Mouse (Mus musculus): ENCODE measurements around the gene Filip1l.

Gene Filip1l

GRCm38 (mm10) chr16:57349689-57350088 lies 3.2 kb upstream of the Filip1l start:
- in situ Hi-C loops (cut with MboI; ENCODE audit: unreplicated experiment in 2 of 2), result no loop called here

GRCm38 (mm10) chr16:57353166-57353721 lies 351 bp downstream of the Filip1l start:
- in situ Hi-C loops (cut with MboI; ENCODE audit: unreplicated experiment in 2 of 2), result no loop called here

GRCm38 (mm10) chr16:57353932-57354331 lies 1.0 kb downstream of the Filip1l start:
- in situ Hi-C loops (cut with MboI; ENCODE audit: unreplicated experiment in 2 of 2), result no loop called here

DNA sequence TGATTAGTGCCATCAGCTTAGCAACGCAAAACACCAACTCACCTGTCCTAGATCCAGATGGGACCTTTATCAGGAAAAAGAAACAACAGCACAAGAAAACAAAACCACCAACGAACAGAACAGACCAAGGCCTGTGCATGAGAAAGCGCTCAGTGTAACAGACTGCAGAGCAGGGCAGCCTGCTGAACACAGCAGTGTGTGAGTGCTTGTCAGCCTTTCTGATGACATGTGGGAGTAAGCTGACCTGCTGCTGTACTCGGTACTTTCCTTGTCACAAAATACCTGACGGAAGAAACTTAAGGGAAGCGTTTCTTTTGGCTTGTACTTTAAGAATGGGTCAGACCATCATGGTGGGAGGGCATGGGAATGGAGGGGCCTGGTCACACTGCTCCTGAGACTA lies 3.6 kb downstream of the Filip1l start:
- in situ Hi-C loops (cut with MboI; ENCODE audit: unreplicated experiment in 2 of 2), result no loop called here

GRCm38 (mm10) chr16:57357011-57357410 lies 4.1 kb downstream of the Filip1l start:
- in situ Hi-C loops (cut with MboI; ENCODE audit: unreplicated experiment in 2 of 2), result no loop called here

GRCm38 (mm10) chr16:57359251-57359650 lies 6.4 kb downstream of the Filip1l start:
- in situ Hi-C loops (cut with MboI; ENCODE audit: unreplicated experiment in 2 of 2), result no loop called here

DNA sequence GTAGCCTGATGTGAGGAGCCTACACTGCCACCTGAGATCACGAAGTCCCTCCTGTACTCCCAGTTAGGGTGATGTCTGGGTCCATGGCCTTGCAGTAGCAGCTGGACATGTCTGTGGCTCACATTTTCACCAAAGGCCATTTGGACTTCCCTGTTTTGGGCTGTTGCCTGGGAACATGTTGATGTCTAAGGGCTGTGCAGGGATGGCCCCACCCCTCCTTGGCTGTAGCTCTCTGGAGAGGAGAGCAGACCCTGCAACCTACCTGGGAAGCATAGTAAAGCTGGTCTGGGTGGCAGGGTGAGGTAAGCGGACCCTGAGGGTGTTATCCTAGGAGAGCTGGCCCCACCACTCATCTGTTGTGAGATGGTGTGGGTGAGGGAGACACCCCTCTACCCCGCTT lies 7.9 kb downstream of the Filip1l start:
- in situ Hi-C loops (cut with MboI; ENCODE audit: unreplicated experiment in 2 of 2), result no loop called here

GRCm38 (mm10) chr16:57362679-57363401 lies 9.9 kb downstream of the Filip1l start:
- in situ Hi-C loops (cut with MboI; ENCODE audit: unreplicated experiment in 2 of 2), result no loop called here

- in situ Hi-C loops (cut with MboI; ENCODE audit: unreplicated experiment in 2 of 2), result no loop called here
Observed at GRCm38 (mm10) chr16:57364498-57364897, 11.6 kb downstream of the Filip1l start.

GRCm38 (mm10) chr16:57366141-57366540 lies 13.2 kb downstream of the Filip1l start:
- in situ Hi-C loops (cut with MboI; ENCODE audit: unreplicated experiment in 2 of 2), result no loop called here

- in situ Hi-C loops (cut with MboI; ENCODE audit: unreplicated experiment in 2 of 2), result no loop called here
Observed at GRCm38 (mm10) chr16:57366941-57367694, 14.2 kb downstream of the Filip1l start.

DNA sequence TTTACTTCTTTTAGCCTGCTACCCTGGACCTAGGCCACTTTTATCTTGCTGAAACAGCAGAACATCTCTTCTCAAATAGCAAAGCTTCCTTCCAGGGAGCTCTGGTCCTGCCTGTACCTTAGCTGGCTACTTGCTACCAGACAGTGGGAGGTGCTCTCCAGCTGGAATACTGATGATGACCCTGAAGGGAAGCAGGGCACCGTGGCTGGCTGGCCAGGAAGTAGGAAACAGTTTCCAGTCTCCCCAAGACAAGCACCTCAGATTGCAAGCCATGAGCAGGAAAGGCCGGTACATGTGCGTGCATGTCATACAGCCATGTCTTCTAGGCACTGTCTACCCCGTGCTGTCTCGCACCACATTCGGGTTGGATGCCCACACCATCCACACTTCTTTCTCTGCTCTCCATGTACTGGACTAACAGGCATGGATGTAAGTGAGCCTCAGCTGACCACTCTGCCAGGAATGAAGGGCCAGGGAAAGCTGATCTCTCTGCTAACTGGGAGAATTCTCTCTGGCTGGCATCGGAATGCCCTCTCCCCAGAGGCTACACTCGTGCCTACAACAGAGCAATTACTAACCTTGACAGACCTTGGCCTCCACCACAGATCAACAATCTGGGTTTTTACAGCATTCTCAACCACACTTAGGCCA lies 17.1 kb downstream of the Filip1l start:
- in situ Hi-C loops (cut with MboI; ENCODE audit: unreplicated experiment in 2 of 2), result no loop called here

- in situ Hi-C loops (cut with MboI; ENCODE audit: unreplicated experiment in 2 of 2), result no loop called here
Observed at GRCm38 (mm10) chr16:57372156-57372555, 19.3 kb downstream of the Filip1l start.

- in situ Hi-C loops (cut with MboI; ENCODE audit: unreplicated experiment in 2 of 2), result loop anchor here in 1 of 2 experiments (25.0 kb wide), 1 partner anchor 663 kb away; the partner anchor contains the start of gene Tfg
Observed at GRCm38 (mm10) chr16:57375248-57375837, 22.4 kb downstream of the Filip1l start.

DNA sequence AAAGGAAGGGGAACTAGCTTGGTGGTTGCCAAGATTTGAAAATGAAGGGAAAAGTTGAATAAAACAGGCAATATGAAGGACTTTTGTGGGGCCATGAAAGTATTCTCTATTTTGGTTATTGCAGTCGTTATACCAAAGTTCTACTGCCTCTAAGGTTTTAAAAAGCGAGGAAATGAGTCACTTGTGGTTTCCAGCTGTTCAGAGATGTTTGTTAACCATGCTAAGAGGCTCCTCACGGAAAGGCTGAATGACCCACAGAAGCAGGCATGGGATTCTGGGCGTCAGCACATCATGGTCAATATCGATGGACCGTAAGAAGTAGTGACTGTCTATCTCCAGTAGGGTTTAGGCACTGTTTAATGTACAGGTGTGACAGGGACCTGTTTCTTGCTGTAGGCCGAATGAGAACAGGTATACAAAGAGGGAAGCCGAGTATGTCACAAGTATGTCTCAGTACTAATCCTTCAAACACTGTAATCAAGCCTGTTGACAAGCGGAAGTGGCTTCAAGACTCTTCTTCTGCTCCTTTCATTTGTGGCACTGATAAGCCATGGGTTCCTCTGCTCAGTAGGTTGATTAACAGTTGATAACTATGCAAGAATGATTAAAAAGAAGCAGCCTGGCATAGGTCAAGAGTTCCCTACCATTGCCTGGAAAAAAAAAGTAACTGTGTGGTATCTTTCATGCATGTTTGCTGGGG lies 25.9 kb downstream of the Filip1l start:
- in situ Hi-C loops (cut with MboI; ENCODE audit: unreplicated experiment in 2 of 2), result loop anchor here in 1 of 2 experiments (25.0 kb wide), 1 partner anchor 666 kb away; the partner anchor contains the start of gene Tfg

DNA sequence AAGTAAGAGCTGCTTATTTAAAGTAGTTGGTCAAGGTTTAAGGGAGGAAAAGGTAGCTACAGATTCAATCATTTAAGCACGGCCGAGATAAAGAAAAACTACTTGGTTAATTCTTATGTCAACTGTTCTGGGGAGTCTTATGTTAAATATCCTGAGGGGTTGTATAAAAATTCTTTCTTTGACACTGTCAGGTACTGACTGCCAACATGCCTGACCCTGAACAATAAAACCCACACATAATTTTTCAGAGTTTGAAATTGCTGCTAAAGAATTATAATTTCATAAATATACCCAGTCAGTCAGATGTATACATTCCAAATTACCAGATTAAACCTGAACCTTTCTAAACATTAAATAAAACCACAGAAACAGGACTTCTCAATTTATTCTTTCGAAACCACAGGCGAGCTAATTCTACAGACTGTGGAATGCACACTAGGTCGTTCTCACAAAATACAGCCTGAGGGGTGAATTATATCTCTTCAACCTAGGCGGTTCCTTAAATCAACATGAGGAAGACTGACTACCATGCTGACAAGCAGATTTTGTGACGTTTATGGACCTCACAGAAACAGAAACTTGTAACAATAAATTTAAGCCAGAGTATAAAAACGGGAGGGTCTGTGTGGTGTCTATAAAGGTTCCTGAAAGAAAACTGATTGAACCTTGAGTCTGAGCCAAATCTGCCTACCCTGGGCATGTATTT lies 30.5 kb downstream of the Filip1l start:
- in situ Hi-C loops (cut with MboI; ENCODE audit: unreplicated experiment in 2 of 2), result loop anchor here in 1 of 2 experiments (25.0 kb wide), 1 partner anchor 671 kb away; the partner anchor contains the start of gene Tfg

GRCm38 (mm10) chr16:57384274-57384673 lies 31.4 kb downstream of the Filip1l start:
- in situ Hi-C loops (cut with MboI; ENCODE audit: unreplicated experiment in 2 of 2), result loop anchor here in 1 of 2 experiments (25.0 kb wide), 1 partner anchor 672 kb away; the partner anchor contains the start of gene Tfg

- in situ Hi-C loops (cut with MboI; ENCODE audit: unreplicated experiment in 2 of 2), result loop anchor here (10.0 to 25.0 kb wide), 2 partner anchors 275 to 677 kb away; partner anchors contain the start of gene Tfg (in 1 of the 2)
Observed at GRCm38 (mm10) chr16:57389566-57390251, 36.8 kb downstream of the Filip1l start.
